Mouse (Mus musculus): ENCODE results near the gene Srpk2. TPM values are rescaled to one million over a fixed set of nuclear protein-coding genes. Genes with fewer than 3 reads are reported as not detected.
"Not testable (repeated sequence)": the region's sequence is repeated elsewhere in the genome, so short reads cannot be mapped to it uniquely, and the experiment has no call there.

Gene Srpk2
- total RNA-seq, 4 experiments from 2014 or later = 134 to 163 (median 150) TPM

DNA sequence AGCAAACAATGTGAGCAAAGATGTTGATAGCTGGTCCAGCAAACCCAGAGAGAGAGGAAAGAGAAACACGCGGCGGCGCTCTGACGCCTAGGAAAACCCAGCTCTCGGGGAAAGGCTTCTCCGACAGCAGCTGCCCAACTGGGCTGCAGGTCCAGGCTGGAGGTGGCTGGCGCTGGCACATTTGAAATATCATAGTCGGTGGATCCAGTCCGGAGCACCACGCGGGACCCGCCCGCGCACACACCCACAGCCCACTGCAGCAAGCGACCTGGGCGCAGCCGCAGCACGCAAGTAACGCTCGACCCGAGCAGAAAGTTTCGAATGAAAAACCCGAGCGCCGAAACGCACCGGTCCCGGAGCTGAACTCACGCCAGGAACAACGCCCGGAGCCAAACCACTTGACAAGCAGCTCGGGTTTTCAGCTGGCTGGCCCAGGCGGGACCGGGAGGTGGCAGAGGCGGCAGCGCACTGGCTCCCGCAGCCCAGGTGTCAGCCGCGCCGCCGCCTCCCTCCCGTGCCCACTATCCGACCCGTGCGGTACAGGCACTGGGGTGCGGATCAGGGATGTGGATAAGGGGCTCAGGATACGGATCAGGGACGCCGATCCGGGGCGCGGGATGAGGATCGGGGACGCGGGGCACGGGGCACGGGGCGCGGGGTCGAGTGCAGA is 9.5 kb downstream of the Srpk2 start:
- peak; percentile 47 to 55 for DNase-seq (ENCODE audit: low spot score in 2 of 2)

DNA sequence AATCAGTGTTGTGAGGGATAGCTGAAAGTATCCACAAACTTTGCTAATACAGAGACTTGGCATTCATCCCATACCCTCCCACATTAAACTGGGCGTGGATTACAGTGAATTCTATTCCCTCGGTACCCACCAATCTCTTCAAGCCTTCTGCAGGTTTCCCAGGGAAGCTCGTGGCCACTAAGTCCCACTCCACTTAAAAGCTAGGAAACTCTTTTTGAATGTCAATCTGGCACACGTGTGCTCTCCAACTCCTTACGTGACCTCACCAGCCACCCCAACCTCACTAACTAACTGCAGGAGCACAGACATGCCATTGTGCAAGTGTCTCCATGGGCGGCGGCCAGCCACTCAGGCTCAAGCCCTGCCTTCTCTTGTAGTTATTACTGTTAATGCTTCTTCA is 12.3 kb downstream of the Srpk2 start:
- DNase-seq (ENCODE audit: low spot score in 2 of 2) = no peak

DNA sequence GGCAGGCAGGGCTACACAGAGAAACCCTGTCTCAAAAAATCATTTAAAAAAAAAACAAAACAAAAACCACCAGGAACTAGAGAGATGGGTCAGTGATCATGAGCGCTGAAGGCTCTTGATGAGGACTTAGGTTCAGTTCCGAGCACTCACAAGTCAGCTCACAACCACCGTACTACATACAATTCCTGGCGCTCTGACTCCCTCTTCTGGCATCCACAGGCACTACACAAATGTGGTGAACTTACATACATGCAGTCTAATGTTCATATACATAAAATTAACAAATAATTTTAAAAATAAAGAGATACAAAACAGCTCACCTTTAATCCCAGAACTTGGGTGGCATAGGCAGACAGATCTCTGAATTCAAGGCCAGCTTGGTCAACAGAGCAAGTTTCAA is 13.5 kb downstream of the Srpk2 start:
- no peak for DNase-seq (ENCODE audit: low spot score in 2 of 2)

DNA sequence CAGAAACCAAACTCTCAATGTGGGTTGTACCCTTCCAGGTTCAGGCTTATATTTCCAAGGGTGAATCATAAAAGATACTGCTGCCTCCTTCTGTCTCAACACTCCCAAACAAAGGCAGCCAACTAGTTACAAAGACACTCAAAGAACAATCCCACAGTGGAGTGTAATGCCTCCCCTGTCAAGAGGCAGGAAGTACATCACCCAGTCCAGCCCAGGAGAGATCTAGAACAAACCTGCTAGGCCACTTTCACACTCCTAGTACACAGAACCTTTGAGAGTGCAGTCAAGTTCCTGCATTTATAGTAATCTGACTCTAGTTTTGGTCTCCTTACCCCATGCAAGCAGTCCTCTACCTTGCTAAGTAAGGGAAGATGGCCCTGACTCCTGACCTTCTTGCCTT is 18.5 kb downstream of the Srpk2 start:
- no peak for DNase-seq (ENCODE audit: low spot score in 2 of 2)

DNA sequence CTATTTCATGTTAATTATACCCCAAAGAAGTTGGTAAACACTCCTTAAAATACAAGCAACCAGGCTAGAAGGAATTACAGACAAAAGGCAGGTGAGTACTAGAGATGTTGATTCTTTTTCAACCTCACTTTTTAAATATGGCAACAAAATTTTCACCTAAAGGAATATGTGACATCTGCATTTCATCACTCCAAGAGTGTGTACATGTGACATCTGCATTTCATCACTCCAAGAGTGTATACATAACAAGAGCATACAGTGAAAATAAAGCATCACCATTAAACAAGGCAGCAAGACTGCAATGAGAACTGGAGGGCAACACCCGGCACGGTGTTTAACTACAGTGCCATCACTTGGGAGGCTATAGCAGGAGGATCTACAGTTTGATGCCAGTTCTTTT is 23.2 kb downstream of the Srpk2 start:
- no peak for DNase-seq (ENCODE audit: low spot score in 2 of 2)

DNA sequence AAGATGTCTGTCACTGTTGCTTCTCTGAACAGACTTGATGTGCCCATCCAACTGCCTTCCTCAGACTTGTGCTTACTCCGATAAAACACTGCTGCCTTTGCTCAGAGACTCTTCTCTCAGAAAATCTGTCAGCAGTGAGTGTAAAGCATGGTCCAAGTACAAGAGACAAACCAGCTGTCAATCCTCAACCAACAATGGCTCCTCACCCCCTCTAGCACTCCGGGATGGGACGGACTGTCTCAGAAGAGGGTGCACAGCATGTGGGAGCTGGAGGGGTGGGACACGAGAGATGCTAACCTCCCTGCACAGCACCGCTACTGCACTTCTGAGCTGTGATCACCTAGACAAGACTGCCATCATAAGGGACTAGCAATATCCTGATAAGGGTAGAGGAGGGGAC is 26.4 kb downstream of the Srpk2 start:
- no peak for DNase-seq (ENCODE audit: low spot score in 2 of 2)

DNA sequence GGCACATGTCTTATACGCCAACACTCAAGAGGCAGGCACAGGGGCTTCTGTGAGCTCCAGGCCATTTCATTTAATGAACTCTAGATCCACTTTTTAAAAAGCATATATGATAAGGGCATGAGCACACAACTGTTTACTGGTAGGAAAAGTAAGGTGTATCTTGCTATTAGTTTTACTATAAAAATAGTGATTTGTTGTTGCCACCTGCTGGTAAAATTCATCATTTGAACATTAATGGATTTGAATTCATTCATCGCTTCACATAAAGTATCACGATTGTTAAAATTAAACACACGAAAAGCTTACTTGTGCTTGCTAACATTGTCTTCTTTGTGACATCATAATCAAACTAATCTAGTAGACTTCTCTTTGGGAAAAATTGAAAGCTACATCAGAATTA is 27.8 kb downstream of the Srpk2 start:
- DNase-seq (ENCODE audit: low spot score in 2 of 2) = no peak

DNA sequence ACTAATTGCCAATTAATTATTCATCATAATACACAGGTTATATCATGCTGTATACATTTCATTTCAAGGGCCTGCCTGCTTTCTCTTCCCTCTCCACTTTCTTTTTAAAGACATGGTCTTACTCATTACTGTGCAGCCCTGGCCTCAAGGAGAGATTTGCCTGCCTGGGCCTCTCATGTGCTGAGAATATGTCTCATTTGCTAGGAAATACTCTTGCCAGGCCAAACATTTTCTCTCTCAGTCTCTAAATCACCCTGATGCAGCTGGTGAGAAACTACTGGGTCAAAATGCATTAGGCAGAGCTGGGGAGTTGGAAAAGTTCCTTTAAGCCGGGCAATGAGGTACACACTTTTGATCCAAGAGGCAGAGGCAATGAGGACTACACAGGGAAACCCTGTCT is 29.4 kb downstream of the Srpk2 start:
- DNase-seq (ENCODE audit: low spot score in 2 of 2) = no peak

DNA sequence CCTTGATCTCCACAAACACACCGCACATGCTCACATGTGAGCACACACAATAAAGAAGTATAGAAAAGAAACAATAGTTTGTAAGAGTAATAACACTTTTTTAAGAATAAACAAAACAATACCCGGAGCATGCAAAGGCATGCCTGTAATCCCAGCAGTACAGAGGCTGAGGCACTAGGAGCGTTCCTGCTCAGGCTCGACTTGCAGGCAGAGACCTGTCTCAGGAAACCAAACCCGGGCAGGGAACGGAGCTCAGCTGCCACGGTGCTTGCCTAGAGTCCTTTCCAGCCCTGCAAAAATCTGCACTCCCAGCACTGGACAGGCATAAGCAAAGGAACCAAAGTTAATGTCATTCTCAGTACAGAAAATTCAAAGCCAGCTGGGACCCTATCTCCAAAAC is 32.1 kb downstream of the Srpk2 start:
- DNase-seq (ENCODE audit: low spot score in 2 of 2) = no peak

DNA sequence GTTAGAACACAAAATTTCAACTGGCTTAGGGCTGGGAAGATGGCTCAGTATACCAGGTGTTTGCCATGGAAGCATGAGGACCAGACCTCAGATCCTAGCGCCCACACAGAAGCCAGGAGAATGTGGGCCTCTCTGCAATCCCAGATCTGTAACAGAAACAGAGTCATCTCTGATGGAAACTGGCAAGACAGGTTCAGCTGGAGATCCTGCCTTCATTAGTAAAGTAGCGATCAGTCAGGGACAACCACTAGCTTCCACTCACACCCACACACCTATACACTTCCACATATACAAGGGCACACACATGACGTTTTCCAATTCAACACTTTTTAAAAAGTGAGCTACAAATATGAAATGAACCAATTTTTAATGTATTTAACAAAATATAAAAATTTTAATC is 32.6 kb downstream of the Srpk2 start:
- DNase-seq (ENCODE audit: low spot score in 2 of 2) = no peak

DNA sequence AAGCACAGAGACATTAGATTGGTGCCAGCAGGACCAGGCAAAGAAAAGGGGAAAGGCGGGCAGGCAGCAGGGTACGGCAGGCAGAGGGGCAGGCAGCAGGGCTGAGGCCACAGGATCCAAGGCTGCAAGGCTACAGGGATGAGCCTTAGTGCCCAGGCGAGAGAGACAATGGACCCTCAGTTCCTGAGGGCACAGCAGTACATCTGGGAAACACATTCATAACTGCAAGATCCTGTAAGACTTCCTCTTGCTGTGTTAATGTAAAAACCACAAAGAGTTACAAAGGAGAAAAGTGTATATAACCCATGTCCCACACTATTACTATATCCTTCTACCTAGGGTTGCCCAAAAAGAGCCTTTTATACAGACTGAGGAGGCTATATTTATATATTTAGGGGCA is 33.9 kb downstream of the Srpk2 start:
- no peak for DNase-seq (ENCODE audit: low spot score in 2 of 2)

DNA sequence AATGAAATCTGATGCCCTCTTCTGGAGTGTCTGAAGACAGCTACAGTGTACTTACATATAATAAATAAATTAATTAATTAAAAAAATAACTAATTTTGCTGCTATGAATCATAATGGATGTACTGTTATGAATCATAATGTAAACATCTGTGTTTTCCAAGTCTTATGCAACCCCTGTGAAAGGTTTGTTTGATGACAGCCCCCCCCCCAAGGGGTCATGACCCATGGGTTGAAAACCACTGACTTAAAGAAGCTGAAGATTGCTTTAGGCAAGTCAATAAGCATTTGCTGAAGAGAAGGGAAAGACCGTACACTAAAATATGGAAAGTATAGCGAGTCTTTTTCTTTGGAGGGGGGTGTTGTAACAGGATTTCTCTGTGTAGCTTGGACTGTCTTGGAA is 35.2 kb downstream of the Srpk2 start:
- DNase-seq (ENCODE audit: low spot score in 2 of 2) = no peak

DNA sequence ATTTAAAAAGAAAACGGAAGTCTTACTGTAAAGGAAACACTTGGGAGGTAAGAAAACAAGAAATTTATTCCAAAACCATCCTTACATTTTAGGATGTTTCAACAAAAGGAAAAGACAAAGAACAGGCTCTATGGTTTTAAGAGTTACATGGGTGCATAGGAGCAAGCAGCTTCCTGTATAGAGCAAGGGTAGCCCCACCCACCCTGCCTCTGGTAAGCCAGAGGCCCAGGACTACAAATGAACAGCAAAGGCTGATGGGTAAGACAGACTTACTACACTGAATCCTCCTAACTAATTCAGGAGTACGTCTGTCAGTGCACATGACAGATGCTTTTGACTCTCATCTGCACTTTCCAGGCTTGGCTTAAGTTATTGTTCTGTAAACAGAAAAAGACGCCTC is 38.7 kb downstream of the Srpk2 start:
- DNase-seq (ENCODE audit: low spot score in 2 of 2) = no peak

DNA sequence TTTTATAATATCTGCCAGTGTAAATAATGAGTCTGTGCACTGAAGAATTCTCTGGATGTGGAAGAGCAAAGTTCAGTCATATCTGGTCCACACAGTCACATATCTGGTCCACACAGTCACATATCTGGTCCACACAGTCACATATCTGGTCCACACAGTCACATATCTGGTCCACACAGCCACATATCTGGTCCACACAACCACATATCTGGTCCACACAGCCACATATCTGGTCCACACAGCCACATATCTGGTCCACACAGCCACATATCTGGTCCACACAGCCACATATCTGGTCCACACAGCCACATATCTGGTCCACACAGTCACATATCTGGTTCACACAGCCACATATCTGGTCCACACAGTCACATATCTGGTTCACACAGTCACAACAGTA is 45.2 kb downstream of the Srpk2 start:
- not testable (repeated sequence) for DNase-seq (ENCODE audit: low spot score in 2 of 2)

DNA sequence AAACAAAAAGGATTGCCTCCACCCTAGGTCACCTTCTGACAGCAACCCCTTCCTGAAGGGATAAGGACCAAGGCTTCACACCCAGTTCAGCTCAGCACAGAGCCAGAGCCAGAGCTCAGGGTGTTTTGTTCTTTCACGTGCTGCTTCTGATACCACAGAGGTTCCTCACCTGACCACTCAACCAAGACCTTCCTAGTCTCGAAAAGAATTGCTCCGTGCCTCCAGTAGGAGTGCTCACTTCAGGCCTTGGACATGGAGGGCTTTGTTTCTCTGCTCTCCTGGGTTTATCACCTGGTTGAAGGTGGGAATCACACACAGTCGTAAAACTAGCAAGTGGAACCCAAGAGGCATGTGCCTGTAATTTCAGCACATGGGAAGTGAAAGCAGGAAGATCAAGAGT is 46.4 kb downstream of the Srpk2 start:
- no peak for DNase-seq (ENCODE audit: low spot score in 2 of 2)

DNA sequence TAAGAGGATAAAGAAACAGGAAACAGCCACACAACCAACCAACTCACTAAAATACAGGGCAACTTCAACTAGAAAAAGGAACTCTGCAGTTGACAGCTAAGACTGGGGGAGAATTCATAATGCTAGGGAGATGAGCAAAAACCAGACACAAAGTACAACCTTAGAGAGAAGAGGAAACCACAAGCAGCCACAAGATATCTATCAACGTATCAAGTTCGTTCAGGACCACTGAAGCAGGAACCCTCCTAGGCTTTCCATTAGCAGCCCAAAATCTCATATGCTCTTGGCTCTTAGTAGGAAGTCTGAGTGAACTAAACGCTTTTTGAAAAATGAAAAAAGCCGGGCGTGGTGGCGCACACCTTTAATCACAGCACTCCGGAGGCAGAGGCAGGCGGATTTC is 47.1 kb downstream of the Srpk2 start:
- no peak for DNase-seq (ENCODE audit: low spot score in 2 of 2)

DNA sequence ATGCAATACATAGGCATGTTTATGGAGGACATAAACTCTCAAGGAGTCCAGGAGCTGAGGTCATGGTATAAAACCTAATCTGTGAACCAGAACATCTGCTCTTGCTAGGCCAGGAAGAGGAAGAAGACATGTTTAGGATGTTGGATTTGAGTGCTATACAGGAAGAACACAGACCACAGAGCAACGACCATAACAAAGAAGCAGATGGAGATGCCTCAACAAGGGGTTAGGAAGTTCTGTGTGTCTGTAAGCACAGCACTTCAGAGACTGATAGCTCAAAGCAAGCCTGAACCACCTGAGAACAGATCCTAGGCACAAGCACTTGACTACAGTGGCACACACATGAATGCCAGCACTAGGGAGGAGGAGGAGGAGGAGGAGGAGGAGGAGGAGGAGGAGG is 52.9 kb downstream of the Srpk2 start:
- no peak for DNase-seq (ENCODE audit: low spot score in 2 of 2)

DNA sequence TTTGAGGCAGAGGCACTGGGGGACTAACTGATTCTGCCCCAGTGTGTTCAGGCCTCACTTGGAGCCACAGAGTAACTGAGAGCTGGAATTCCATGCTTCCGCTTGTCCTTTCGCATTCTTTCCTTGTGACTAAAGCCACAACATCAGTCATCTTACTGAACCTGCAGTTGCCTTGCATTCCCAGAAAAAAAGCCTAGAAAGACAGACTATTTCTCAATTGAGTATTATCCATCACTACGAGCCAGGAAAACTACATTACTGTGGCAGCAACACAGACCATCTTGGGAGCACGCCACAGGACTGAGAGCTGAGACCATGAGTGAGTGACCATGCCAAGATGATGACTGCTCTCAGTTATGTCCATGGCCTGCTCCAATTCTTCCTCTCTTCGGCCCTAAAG is 57.2 kb downstream of the Srpk2 start:
- DNase-seq (ENCODE audit: low spot score in 2 of 2) = no peak

DNA sequence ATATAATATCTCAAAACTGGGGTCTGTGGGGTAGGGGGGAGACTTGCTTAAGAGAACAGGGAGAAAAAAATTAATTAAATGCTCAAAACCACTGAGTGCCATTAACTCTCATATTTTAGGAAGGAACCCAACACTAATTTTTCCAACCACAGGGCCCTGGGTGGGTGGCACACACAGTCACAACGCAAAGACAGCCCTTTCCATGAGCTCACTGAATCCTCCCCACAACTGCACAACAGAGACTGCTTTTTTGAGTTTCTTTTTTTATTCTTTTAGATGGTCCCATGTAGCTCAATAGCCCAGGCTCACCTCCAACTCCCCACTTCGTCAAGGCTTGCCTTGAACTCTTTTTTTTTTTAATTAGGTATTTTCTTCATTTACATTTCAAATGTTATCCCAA is 58.2 kb downstream of the Srpk2 start:
- DNase-seq (ENCODE audit: low spot score in 2 of 2) = no peak

DNA sequence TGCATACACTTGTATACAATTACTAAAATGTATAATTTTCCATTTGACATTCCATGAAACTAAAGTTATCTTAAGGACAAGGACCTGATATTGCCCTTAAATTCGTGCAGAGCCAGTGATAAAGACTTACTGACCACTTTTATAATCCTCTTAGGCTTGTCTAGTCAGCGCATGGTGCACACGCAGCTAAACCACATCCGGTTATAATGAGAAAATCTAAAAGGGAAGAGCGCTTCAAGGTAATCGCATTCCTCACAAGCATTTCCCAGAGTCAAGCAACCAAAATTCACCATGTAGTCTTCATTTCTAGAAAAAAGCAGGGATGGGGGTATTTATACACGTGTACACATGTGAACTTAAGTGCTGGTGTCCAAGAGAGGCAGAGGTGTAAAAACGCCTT is 63.8 kb downstream of the Srpk2 start:
- no peak for DNase-seq (ENCODE audit: low spot score in 2 of 2)

DNA sequence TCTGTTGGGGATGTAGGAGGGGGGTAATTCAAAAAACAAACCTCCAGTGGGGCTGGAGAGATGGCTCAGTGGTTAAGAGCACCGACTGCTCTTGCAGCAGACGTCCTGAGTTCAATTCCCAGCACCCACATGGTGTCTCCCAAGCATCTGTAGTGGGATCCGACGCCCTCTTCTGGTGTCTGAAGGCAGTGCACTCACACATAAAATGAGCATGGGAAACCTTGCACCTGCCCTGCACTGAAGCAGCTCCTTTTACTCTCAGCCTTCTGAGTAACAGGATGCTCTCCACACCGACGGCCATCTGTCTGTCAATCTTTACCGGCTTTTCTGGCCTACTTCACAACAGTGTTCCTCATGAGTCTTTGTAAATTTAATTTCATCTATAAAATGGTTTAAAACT is 65.8 kb downstream of the Srpk2 start:
- DNase-seq (ENCODE audit: low spot score in 2 of 2) = no peak

DNA sequence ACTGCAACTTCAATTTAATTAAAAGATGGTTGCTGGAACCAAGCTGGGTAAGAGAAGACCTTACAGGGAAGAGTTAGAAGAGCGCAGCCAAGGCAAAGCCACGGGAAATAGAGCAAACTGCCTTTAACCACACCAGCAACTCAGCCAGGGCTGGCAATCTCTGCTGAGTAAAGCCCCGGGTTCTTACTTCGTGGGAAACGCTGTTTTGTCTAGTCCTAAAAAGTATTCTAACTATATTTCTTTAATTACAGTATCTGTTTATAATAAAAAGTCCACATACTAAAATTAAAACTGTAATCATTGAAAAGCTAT is 67.4 kb downstream of the Srpk2 start:
- no peak for DNase-seq (ENCODE audit: low spot score in 2 of 2)

DNA sequence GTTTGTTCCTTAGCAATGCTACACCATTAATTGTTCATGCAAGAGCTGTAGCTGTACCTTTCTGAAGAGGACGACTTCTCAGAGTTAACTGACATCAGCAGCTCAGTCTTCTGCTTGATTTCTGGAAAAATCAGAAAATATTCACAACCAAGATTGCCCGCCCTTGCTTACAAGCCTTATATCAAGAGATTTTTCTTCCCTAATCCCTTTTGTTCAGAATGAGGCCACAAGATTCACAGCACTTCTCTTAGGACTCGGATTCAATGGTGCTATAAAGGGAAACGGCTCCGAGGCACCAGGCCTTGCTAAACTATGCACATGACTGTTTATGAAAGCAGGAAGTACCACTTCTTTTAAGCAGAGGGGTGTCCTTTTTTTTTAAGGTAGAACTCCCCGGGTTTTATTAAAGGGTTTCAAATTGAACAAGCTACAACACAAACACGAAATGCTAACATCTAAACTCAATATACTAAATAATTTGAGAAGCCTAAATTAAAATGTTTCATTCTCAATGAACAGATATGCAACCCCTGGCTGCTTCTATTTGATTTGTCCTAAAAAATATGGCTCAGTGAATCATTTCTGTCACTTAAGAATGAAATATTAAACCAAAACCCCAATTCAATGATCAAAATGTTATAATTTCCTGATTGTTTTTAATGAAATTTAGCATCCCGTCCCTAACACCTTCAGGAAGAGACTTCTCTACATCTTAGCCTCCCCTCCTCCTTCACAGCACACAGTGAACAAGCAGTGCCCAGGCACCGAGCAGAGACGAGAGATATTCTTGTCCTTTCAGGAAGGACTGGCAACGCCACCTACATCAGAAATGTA is 67.9 kb downstream of the Srpk2 start:
- peak in 1 of 2 experiments; percentile 47 for DNase-seq (ENCODE audit: low spot score in 2 of 2)
